Comparison of ENCODE assay signal across 11 mouse cellular contexts in the genomic region with DNA sequence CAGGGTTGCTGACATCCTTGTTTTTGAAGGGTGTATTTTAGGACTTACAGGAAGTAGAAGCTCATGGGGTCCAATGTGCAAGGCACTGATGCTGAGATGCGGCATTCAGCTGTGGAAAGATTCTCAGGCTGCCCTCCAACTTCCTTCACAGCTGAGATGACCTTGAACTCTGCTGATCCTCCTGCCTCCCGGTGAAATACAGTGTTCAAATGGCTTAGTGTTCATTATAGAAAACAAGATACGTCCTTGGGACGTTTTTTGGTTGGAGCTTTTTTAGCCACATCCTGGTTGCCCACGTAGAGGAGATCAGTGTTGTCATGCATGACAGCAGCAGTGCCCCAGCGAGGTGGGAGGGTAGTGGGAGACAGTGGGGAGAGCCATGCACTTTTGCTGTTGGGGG. TPM values are rescaled to one million over a fixed set of nuclear protein-coding genes. Genes with fewer than 3 reads are reported as not detected.
A peak's percentile ranks its signal among the peaks of the same experiment; 100 is the strongest.
DNase-seq lines count a peak whose midpoint lies in the region; ATAC-seq and TF ChIP-seq lines count a peak whose summit lies in the region.
"Had no signal": no experiment of that assay in that cellular context is flagged by ENCODE, and none has a peak within 500 bp of the region (broad histone marks: within the 10 kb centered on the region; RNA-seq: fewer than 3 reads in every experiment).

No protein-coding gene starts in this region.

- ATAC-seq in forebrain, embryonic 13.5 days: no peak
- ATAC-seq in forebrain, postnatal 0 days: no peak
- ATAC-seq in midbrain, embryonic 12.5 days (ENCODE audit: low FRiP score, low read depth): no peak

- WGBS in forebrain, embryonic 13.5 days: 72% methylated on average over 6 of the region's 6 CpGs
- 49% methylated on average over 6 of the region's 6 CpGs for WGBS in forebrain, postnatal 0 days
- 58% methylated on average over 6 of the region's 6 CpGs for WGBS in midbrain, embryonic 12.5 days

- peak overlapping the region; percentile 48; the same call in 1 of the 2 replicates for H3K9ac ChIP-seq in forebrain, embryonic 13.5 days
- no peak overlapping the region for H3K9ac ChIP-seq in forebrain, postnatal 0 days
- H3K9ac ChIP-seq in midbrain, embryonic 12.5 days (replicated peaks): 0 out of 2 replicates have a peak overlapping the region, but pooled peaks have one; percentile 16

- no peaks in the 10 kb centered on the region for H3K9me3 ChIP-seq in forebrain, embryonic 13.5 days (replicated peaks)
- H3K9me3 ChIP-seq in forebrain, postnatal 0 days (ENCODE audit: low read length): no peaks in the 10 kb centered on the region
- H3K9me3 ChIP-seq in midbrain, embryonic 12.5 days: no peaks in the 10 kb centered on the region

- DNase-seq in forebrain, postnatal 0 days: no peak
- DNase-seq in left cerebral cortex, adult 2 months (ENCODE audit: extremely low spot score in 1 of 2, low spot score in 2 of 2): no peak
- no peak for DNase-seq in left cerebral cortex, adult 11 months (ENCODE audit: low spot score)
- peak; percentile 56 for DNase-seq in R1 (ENCODE audit: low read depth, low spot score)
- DNase-seq in lung, postnatal 10 days: no peak
- DNase-seq in gastrocnemius, postnatal 36 days: no peak
- DNase-seq: adrenal gland, adult 2 months; spleen, adult 18-20 months had no signal

- intact Hi-C loops in left cerebral cortex, adult 2 months (cut with DNase I): no loop called here
- intact Hi-C loops in gastrocnemius, postnatal 36 days (cut with DNase I): no loop called here

- no peaks in the 10 kb centered on the region for H3K27me3 ChIP-seq in forebrain, embryonic 13.5 days
- H3K27me3 ChIP-seq in forebrain, postnatal 0 days (ENCODE audit: insufficient read depth, low read length): no peaks in the 10 kb centered on the region
- no peaks in the 10 kb centered on the region for H3K27me3 ChIP-seq in midbrain, embryonic 12.5 days
- H3K27me3 ChIP-seq: CH12.LX had no signal

- peaks cover 85% of the 10 kb centered on the region for H3K4me1 ChIP-seq in forebrain, embryonic 13.5 days
- peaks cover 44% of the 10 kb centered on the region for H3K4me1 ChIP-seq in forebrain, postnatal 0 days (ENCODE audit: insufficient read depth)
- H3K4me1 ChIP-seq in midbrain, embryonic 12.5 days: peaks cover 80% of the 10 kb centered on the region

- H3K4me2 ChIP-seq in forebrain, embryonic 13.5 days: peak overlapping the region; percentile 88; the same call in 1 of the 2 replicates
- no peak overlapping the region for H3K4me2 ChIP-seq in forebrain, postnatal 0 days (ENCODE audit: low read depth)
- H3K4me2 ChIP-seq in midbrain, embryonic 12.5 days (replicated peaks): no peak overlapping the region

- TF ChIP-seq CTCF in forebrain, postnatal 0 days (IDR thresholded peaks at IDR 0.05; ENCODE audit: low read depth): no peak
- no peak for TF ChIP-seq CTCF in left cerebral cortex, adult 2 months (IDR thresholded peaks at IDR 0.05)

- no peak overlapping the region for H3K4me3 ChIP-seq in forebrain, embryonic 13.5 days
- no peak overlapping the region for H3K4me3 ChIP-seq in forebrain, postnatal 0 days (ENCODE audit: low read depth, low read length)
- peak overlapping the region; percentile 11; the same call in 1 of the 2 replicates for H3K4me3 ChIP-seq in left cerebral cortex, adult 2 months
- no peak overlapping the region for H3K4me3 ChIP-seq in midbrain, embryonic 12.5 days

- peaks cover 66% of the 10 kb centered on the region for H3K36me3 ChIP-seq in forebrain, embryonic 13.5 days (ENCODE audit: poor library complexity, severe bottlenecking)
- peaks cover 12% of the 10 kb centered on the region for H3K36me3 ChIP-seq in forebrain, postnatal 0 days (ENCODE audit: insufficient read depth)
- H3K36me3 ChIP-seq in midbrain, embryonic 12.5 days: peaks cover 64% of the 10 kb centered on the region

- H3K27ac ChIP-seq in forebrain, embryonic 13.5 days: no peak overlapping the region
- H3K27ac ChIP-seq in forebrain, postnatal 0 days (ENCODE audit: low read depth, low read length): no peak overlapping the region
- H3K27ac ChIP-seq in left cerebral cortex, adult 2 months: peak overlapping the region; percentile 57; the same call in 1 of the 2 replicates
- H3K27ac ChIP-seq in midbrain, embryonic 12.5 days (replicated peaks): no peak overlapping the region

RNA-seq across cellular contexts. Expression of gene Ppp1cc, which starts 5.1 kb away (rescaled TPM):
- 288 TPM in 2 replicates for polyA plus RNA-seq in forebrain, embryonic 13.5 days (2015; fragmentation: Nextera tagmentation; extraction: Ambion mirVana)
- 278 and 322 TPM in 2 replicates for total RNA-seq in forebrain, postnatal 0 days (2014; rRNA removed)
- polyA plus RNA-seq in forebrain, postnatal 0 days (2015; fragmentation: Nextera tagmentation; extraction: Ambion mirVana): 193 and 220 TPM in 2 replicates
- total RNA-seq in left cerebral cortex, adult 2 months (2021): 100 to 1,000 TPM; 176 to 195 TPM
- 323 and 332 TPM in 2 replicates for polyA plus RNA-seq in midbrain, embryonic 12.5 days (2016; fragmentation: Nextera tagmentation; extraction: Ambion mirVana)
- 100 to 1,000 TPM; 138 to 139 TPM for total RNA-seq in gastrocnemius, postnatal 36 days (2021)

RNA-seq across cellular contexts. Expression of gene Ccdc63, which starts 22.6 kb away (rescaled TPM):
- polyA plus RNA-seq in forebrain, embryonic 13.5 days (2015; fragmentation: Nextera tagmentation; extraction: Ambion mirVana): not detected in 2 replicates
- total RNA-seq in forebrain, postnatal 0 days (2014; rRNA removed): 0.43 TPM in 1 of 2 replicates, not detected in the other
- 0.08 and 0.16 TPM in 2 replicates for polyA plus RNA-seq in forebrain, postnatal 0 days (2015; fragmentation: Nextera tagmentation; extraction: Ambion mirVana)
- 1 to 10 TPM in 1 of 2 experiments, under 1 TPM in 1; 0.66 to 1.1 TPM for total RNA-seq in left cerebral cortex, adult 2 months (2021)
- not detected in 2 replicates for polyA plus RNA-seq in midbrain, embryonic 12.5 days (2016; fragmentation: Nextera tagmentation; extraction: Ambion mirVana)
- total RNA-seq in gastrocnemius, postnatal 36 days (2021): not detected
- total RNA-seq: adrenal gland, adult 2 months had no signal
- polyA plus RNA-seq: adrenal gland, adult 2 months had no signal

RNA-seq across cellular contexts. Expression of gene Hvcn1, which starts 43.4 kb away (rescaled TPM):
- 2.9 and 3.0 TPM in 2 replicates for polyA plus RNA-seq in forebrain, embryonic 13.5 days (2015; fragmentation: Nextera tagmentation; extraction: Ambion mirVana)
- total RNA-seq in forebrain, postnatal 0 days (2014; rRNA removed): 1.7 and 3.0 TPM in 2 replicates
- polyA plus RNA-seq in forebrain, postnatal 0 days (2015; fragmentation: Nextera tagmentation; extraction: Ambion mirVana): 1.2 and 1.6 TPM in 2 replicates
- total RNA-seq in left cerebral cortex, adult 2 months (2021): 1 to 10 TPM; 2.1 to 2.2 TPM
- polyA plus RNA-seq in midbrain, embryonic 12.5 days (2016; fragmentation: Nextera tagmentation; extraction: Ambion mirVana): 9.4 and 10.8 TPM in 2 replicates
- under 1 TPM; 0.37 to 0.77 TPM for total RNA-seq in gastrocnemius, postnatal 36 days (2021)
